Mouse (Mus musculus) adrenal gland, postnatal 10 days (tissue): Measurements from ENCODE around the gene Pde4a. TPM values are rescaled to one million over a fixed set of nuclear protein-coding genes. Genes with fewer than 3 reads are reported as not detected.
"Not testable (repeated sequence)": the region's sequence is repeated elsewhere in the genome, so short reads cannot be mapped to it uniquely, and the experiment has no call there.

Source experiments
- DNase-seq: peaks from one replicate; pipeline ENCODE4 v3.0.0; 2021; ENCODE audit warnings: mixed read lengths
- total RNA-seq, 2 experiments: library from RNA; stranded (reverse); gene quantifications; 2 replicates each; pipeline ENCODE4 v1.2.3; 2021

The Pde4a gene
- total RNA-seq, 2 experiments from 2014 or later = 22.7 to 31.5 TPM

GRCm38 (mm10) chr9:21220490-21221382, 55.2 kb downstream of the Pde4a start:
- peak; percentile 95 for DNase-seq

DNA sequence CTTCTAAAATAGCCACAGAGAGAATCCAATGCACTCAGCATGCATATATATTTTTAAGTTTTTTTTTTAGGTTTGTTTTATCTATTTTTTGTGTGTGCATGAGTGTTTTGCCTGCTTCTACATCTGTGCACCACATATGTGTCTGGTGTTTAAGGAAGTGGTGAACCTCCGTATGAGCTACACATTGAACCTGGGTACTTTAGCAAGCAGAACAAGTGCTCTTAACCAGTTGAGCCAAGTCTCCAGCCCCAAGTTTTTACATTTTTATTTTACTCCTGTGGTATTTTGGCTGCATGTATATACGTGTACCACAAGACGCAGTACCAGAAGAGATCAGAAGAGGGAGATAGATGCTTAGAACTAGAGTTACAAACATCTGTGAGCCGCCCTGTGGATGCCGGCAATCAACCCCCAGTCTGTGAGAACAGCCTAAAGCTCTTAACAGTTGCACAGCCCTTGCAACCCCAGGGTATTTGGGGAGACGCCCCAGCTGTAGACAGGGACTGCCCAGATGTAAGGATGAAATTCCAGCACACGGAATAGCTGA, 55.9 kb downstream of the Pde4a start:
- DNase-seq = no peak

DNA sequence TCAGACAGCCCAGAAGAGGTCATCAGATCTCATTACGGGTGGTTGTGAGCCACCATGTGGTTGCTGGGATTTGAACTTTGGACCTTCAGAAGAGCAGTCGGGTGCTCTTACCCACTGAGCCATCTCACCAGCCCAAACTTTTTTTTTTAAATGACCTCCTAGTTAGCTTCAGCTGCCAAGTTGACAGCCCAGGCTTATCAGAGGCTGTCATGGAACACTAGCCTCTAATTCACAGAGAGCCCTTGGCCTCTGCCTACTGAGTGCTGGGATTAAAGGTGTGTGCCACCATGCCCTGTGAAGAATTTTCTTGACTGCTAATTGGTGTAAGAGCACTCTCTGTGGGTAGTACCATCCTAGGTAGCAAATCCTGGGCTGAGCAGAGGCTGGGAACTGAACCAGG, 58.0 kb downstream of the Pde4a start:
- not testable (repeated sequence) for DNase-seq

DNA sequence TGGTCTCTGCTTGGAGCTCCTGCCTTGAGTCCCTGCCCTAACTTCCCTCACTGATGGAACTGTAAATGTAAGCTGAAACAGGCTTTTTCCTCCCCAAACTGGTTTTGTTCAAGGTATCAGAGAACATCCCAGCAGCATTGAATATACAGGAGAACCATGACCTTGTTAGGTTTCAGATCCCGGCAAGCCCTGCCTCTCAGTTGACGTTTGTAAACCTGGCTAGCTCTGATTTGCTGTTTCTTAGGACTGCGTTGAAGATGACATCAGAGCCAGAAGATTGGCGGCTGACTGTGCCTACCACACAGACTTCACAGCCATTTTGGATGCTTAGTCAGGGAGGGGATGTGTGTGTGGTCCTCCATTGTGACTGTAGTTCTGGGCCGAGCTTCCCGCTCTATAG, 58.4 kb downstream of the Pde4a start:
- DNase-seq = no peak

DNA sequence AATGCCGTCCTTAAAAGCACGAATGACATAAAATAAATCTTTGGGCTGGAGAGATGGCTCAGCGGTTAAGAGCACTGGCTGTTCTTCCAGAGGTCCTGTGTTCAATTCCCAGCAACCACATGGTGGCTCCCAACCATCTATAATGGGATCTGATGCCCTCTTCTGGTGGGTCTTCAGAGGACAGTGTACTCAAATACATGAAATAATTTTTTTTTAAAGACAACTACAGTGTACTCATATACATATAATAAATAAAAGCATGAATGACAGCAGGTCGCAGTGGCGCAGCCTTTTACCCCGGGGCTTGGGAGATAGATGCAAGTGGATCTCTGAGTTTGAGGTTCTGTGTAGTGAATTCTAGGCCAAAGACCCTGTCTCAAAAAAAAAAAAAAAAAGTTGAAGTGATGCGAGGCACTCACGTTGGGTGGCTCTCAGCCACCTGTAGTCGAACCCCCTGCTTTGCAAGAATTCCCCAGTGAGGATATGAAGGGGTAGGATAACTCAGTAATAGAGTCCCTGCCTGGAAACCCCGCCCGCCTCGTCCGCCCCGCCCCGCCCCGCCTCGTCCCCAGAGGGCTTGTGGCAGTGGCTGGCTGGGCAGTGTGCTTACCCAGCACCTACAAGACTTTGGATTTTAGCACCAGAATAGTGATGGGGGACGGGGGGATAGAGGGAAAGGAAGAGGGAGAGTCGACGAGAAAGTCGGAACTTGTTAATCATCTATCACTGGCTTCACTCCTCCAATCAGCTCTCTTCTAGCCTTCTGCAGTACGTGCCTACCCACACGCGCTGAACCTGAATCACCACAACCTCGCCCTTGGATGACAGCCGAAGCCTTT, 59.3 kb downstream of the Pde4a start:
- DNase-seq = peak; percentile 77

DNA sequence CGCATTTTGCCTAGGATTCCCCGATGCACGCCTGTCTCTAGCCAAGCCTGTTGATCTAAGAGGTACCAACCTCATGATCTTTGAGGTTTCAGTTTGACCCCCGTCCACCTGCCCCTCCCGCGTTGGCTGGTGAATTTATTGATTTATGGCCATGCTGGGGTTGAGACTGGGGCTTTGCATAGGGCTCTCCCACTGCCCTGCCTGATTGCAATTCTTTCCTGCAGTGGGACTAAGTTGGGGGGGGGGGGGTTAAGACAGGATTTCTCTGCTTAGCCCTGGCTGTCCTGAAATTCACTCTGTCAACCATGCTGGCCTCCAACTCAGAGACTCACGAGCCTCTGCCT, 59.9 kb downstream of the Pde4a start:
- no peak for DNase-seq

GRCm38 (mm10) chr9:21227342-21227741, 61.8 kb downstream of the Pde4a start:
- no peak for DNase-seq

GRCm38 (mm10) chr9:21231551-21231950, 66.0 kb downstream of the Pde4a start:
- no peak for DNase-seq

- no peak for DNase-seq
Measured at GRCm38 (mm10) chr9:21232867-21233266, 67.4 kb downstream of the Pde4a start.

DNA sequence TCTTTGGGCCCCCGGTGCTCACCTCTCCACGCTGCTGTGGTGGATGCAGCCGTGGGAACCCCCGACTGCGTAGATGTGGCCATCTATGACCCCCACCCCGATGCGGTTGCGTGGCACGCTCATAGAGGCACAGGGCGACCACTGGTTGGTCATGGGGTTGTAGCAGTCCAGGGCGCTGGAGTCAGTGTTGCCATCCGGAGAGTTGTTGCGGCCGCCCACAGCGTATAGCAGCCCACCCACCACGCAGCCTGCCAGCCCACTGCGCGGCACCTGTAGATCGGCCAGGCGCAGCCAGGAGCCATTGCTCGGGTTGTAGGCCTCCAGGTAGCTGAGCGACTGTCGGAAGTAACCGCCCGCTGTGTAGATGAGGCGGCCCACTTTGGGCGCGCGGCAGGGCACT, 67.9 kb downstream of the Pde4a start:
- DNase-seq = no peak

DNA sequence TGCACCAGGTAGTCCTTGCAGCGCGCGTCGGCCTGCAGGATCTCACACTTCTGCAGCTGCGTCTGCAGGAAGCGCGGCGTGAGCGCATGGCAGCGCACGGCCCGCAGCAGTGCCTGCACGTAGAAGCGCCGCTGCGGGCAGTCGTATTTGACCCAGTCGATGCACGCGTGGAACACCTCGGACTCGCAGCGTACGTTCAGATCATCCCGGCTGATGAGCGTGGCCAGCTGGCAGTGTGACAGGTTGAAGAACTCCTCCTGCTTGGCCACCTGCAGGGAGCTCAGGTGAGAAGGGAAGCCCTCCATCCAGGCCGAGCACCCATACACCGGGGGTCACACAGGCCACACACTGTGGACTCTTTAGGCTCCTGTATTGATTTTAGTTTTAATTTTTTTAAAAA, 68.3 kb downstream of the Pde4a start:
- DNase-seq = no peak

GRCm38 (mm10) chr9:21235341-21235740, 69.8 kb downstream of the Pde4a start:
- DNase-seq = no peak

GRCm38 (mm10) chr9:21236991-21237367, 71.5 kb downstream of the Pde4a start:
- DNase-seq = no peak

DNA sequence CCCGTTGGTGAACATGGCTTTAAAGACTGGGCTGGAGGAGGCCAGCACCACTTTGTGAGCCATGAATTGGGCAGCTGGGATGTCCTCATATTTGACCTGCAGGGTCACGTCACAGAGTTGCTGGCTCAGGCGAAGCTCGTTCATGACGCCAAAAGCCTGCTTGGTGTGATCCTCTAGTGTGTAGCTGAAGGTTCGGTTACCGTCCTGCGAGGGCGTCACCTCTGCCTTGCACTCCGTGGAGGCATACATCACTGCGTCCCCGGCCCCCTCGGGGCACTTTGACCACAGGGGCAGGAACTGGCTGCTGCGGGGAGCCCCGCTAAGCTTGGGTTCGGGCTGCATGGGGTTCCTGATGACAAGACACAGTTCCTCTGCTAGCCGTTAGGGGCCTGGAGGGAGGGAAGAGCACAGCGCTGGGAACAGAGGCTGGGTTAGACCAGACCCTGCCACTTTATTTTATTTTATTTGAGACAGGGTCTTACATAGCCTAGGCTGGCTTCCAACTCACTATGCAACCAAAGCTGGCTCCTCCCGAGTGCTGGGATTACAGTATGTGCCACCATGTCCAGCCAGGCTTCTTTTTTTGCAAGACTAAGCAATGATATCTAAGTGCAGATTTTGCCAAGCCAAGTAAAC, 72.0 kb downstream of the Pde4a start:
- DNase-seq = peak; percentile 46

GRCm38 (mm10) chr9:21238004-21238732, 72.7 kb downstream of the Pde4a start:
- no peak for DNase-seq

DNA sequence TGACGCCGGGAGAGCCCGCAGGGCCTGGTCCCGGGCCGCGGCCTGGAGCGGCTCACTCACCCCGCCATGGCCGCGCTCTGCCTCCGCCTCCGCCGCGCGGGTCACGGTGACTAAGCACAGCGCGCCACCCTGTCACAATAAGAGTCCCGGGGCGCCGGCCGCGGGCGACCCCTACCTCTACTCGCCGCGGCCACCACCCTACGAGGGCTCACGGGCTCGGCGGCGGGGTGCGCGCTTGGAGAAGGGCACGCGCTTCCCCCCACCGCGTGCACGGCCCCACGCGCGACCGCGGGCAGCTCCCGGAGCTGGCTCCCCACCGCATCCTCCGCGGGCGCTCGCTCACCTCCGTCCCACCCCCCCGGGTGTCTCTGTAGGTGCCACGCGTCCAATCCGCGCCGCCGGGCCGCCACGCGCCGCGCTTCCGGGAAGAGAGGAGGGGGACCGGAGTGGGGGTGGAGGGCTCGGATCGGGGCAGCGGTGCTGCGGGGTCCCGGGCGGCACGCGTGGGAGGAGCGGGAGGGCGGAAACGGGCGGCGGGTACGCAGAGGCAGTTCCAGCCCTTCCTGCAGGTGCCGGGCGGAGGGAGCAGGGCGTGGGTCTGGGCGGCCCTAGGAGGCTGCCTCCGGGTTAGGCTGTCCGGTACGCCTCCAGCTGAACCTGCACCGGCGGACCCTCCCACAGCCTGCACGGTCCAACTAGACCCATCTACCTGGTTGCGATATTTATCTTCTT, 73.4 kb downstream of the Pde4a start, which contains the start of gene Keap1:
Gene Keap1 (minus strand): TSS at position 629 of the 732 bp plus-strand sequence.
- peak; percentile 90 for DNase-seq

GRCm38 (mm10) chr9:21239465-21239848, 73.9 kb downstream of the Pde4a start:
- no peak for DNase-seq

DNA sequence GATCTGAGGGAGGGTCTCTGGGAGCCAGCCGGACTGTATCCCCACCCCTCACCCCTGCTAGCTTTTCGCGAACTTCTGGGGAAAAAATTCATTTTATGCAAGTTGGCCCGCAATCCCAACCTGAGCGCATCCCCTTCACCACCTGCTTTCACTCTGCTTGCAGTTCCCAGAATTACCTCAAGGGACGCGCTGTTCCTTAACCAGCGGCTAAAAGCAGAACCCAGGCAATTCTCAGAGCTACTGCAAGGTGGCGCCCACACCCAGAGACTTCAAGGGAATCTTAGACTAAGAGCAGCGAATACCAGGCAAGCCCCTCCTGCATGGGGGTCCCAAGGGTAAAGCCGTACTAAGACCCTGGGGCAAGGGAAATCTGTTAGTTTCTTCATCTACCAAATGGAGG, 75.8 kb downstream of the Pde4a start:
- DNase-seq = peak; percentile 84

DNA sequence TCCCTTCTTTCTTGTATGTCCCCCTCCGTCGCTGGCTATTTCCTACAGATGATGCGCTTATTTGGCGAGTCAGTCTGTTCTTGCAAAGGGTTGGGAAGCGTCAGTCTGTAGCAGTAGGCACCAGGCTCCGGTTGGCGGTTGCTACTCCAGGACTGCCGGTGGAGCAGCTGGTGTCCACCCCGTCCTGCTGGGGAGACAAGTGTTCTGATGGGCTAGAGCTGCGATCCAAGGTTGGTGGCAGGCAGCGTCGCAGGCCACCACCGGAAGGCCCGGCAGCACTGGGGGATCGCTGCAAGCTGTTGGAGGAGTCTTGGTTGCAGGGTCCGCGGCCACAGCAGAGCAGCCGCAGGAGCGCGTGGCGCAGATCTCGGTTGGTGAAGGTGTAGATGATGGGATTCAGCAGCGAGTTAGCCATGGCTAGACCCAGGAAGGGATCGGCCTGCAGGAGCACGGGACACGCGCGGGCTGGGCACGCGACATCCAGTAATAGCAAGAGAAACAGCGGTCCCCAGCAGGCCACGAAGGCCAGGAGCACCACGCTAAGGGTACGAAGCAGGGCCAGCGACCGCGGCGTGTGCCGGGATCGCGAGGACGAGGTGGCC, 78.4 kb downstream of the Pde4a start:
- DNase-seq = no peak

- DNase-seq = peak; percentile 33
Measured at GRCm38 (mm10) chr9:21244428-21245112, 79.1 kb downstream of the Pde4a start.
